Mouse (Mus musculus): ENCODE measurements around the gene Emc9. TPM values are rescaled to one million over a fixed set of nuclear protein-coding genes. Genes with fewer than 3 reads are reported as not detected.

Gene Emc9
- polyA plus RNA-seq, 1 experiment from 2014 or later: 6.4 TPM

GRCm38 (mm10) chr14:55613346-55613745 is 28.2 kb upstream of the Emc9 start:
- WGBS: 71% methylated on average over 6 of the region's 6 CpGs
- no peak overlapping the region for H3K4me3 ChIP-seq (ENCODE audit: low read depth, low read length)
- no peak for DNase-seq (ENCODE audit: low spot score)
- H3K27ac ChIP-seq (ENCODE audit: low read depth, low read length): no peak overlapping the region
- no peak overlapping the region for H3K9ac ChIP-seq (ENCODE audit: low read depth, low read length)
- no peak for ATAC-seq (ENCODE audit: low FRiP score)
- no peaks in the 10 kb centered on the region for H3K9me3 ChIP-seq (ENCODE audit: control insufficient read depth, low read length)
- H3K27me3 ChIP-seq (ENCODE audit: control insufficient read depth, insufficient read depth, low read length): no peaks in the 10 kb centered on the region
- no peaks in the 10 kb centered on the region for H3K4me1 ChIP-seq (replicated peaks; ENCODE audit: control insufficient read depth, insufficient read depth, low read length)
- H3K36me3 ChIP-seq (ENCODE audit: control insufficient read depth, insufficient read depth, low read length): no peaks in the 10 kb centered on the region
- H3K4me2 ChIP-seq (replicated peaks; ENCODE audit: low read depth, low read length): no peak overlapping the region

GRCm38 (mm10) chr14:55608339-55608738 is 23.2 kb upstream of the Emc9 start:
- no peak overlapping the region for H3K9ac ChIP-seq (ENCODE audit: low read depth, low read length)
- ATAC-seq (ENCODE audit: low FRiP score) (no peak), DNase-seq (ENCODE audit: low spot score) (no peak)
- H3K36me3 ChIP-seq (ENCODE audit: control insufficient read depth, insufficient read depth, low read length): 0 out of 2 replicates have a peak, but pooled peaks cover 3% of the 10 kb centered on the region
- no peak overlapping the region for H3K4me2 ChIP-seq (replicated peaks; ENCODE audit: low read depth, low read length)
- no peaks in the 10 kb centered on the region for H3K27me3 ChIP-seq (ENCODE audit: control insufficient read depth, insufficient read depth, low read length)
- H3K4me3 ChIP-seq (ENCODE audit: low read depth, low read length): no peak overlapping the region
- 94% methylated on average over 6 of the region's 6 CpGs for WGBS
- no peak overlapping the region for H3K27ac ChIP-seq (ENCODE audit: low read depth, low read length)
- H3K9me3 ChIP-seq (ENCODE audit: control insufficient read depth, low read length): no peaks in the 10 kb centered on the region
- H3K4me1 ChIP-seq (replicated peaks; ENCODE audit: control insufficient read depth, insufficient read depth, low read length): no peaks in the 10 kb centered on the region

- H3K27ac ChIP-seq (ENCODE audit: low read depth, low read length): no peak overlapping the region
- H3K36me3 ChIP-seq (ENCODE audit: control insufficient read depth, insufficient read depth, low read length): 0 out of 2 replicates have a peak, but pooled peaks cover 3% of the 10 kb centered on the region
- no peak overlapping the region for H3K4me3 ChIP-seq (ENCODE audit: low read depth, low read length)
- no peak overlapping the region for H3K9ac ChIP-seq (ENCODE audit: low read depth, low read length)
- H3K4me1 ChIP-seq (replicated peaks; ENCODE audit: control insufficient read depth, insufficient read depth, low read length): no peaks in the 10 kb centered on the region
- no peaks in the 10 kb centered on the region for H3K9me3 ChIP-seq (ENCODE audit: control insufficient read depth, low read length)
- no peak overlapping the region for H3K4me2 ChIP-seq (replicated peaks; ENCODE audit: low read depth, low read length)
- no peaks in the 10 kb centered on the region for H3K27me3 ChIP-seq (ENCODE audit: control insufficient read depth, insufficient read depth, low read length)
- ATAC-seq (ENCODE audit: low FRiP score): no peak
- no peak for DNase-seq (ENCODE audit: low spot score)
- WGBS: 96% methylated on average over 16 of the region's 16 CpGs
Measured at GRCm38 (mm10) chr14:55605743-55606459, 20.8 kb upstream of the Emc9 start.

DNA sequence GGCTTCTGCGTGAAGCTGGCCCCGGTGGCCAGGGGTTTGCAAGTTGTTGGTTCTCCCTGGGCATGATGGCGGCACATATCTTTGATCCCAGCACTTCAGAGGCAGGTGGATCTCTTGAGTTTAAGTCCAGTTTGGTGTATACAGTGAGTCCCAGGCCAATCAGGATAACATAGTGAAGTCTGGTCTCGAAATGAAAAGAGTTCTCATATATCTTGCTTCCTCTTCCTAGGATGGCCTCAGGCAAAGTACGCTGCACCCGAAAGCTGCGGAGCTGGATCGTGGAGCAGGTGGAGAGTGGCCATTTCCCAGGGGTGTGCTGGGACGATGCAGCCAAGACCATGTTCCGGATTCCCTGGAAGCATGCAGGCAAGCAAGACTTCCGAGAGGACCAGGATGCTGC is 19.7 kb upstream of the Emc9 start:
- Histone ChIP-seq H3K4me3 (ENCODE audit: low read depth, low read length) (no peak overlapping the region), H3K9ac (ENCODE audit: low read depth, low read length) (no peak overlapping the region), H3K36me3 (ENCODE audit: control insufficient read depth, insufficient read depth, low read length) (0 out of 2 replicates have a peak, but pooled peaks cover 3% of the 10 kb centered on the region), H3K4me1 (replicated peaks; ENCODE audit: control insufficient read depth, insufficient read depth, low read length) (no peaks in the 10 kb centered on the region), H3K9me3 (ENCODE audit: control insufficient read depth, low read length) (no peaks in the 10 kb centered on the region), H3K27ac (ENCODE audit: low read depth, low read length) (no peak overlapping the region), H3K27me3 (ENCODE audit: control insufficient read depth, insufficient read depth, low read length) (no peaks in the 10 kb centered on the region), H3K4me2 (replicated peaks; ENCODE audit: low read depth, low read length) (no peak overlapping the region)
- no peak for ATAC-seq (ENCODE audit: low FRiP score)
- 97% methylated on average over 11 of the region's 11 CpGs for WGBS
- no peak for DNase-seq (ENCODE audit: low spot score)

- Histone ChIP-seq H3K27ac (ENCODE audit: low read depth, low read length) (no peak overlapping the region), H3K36me3 (ENCODE audit: control insufficient read depth, insufficient read depth, low read length) (0 out of 2 replicates have a peak, but pooled peaks cover 5% of the 10 kb centered on the region)
Measured at GRCm38 (mm10) chr14:55603633-55604576, 18.8 kb upstream of the Emc9 start.

GRCm38 (mm10) chr14:55603271-55603632 is 18.1 kb upstream of the Emc9 start, which contains the start of gene Irf9:
TSS of gene Irf9 (plus strand) at chr14:55603571.
- Histone ChIP-seq H3K9ac (ENCODE audit: low read depth, low read length) (peak within 1 kb of the TSS; percentile 31; the same call in 1 of the 2 replicates), H3K9me3 (ENCODE audit: control insufficient read depth, low read length) (no peaks in the 10 kb centered on the region), H3K4me1 (replicated peaks; ENCODE audit: control insufficient read depth, insufficient read depth, low read length) (no peaks in the 10 kb centered on the region), H3K27me3 (ENCODE audit: control insufficient read depth, insufficient read depth, low read length) (no peaks in the 10 kb centered on the region), H3K4me3 (ENCODE audit: low read depth, low read length) (no peak within 1 kb of the TSS), H3K27ac (ENCODE audit: low read depth, low read length) (no peak within 1 kb of the TSS), H3K36me3 (ENCODE audit: control insufficient read depth, insufficient read depth, low read length) (0 out of 2 replicates have a peak, but pooled peaks cover 5% of the 10 kb centered on the region), H3K4me2 (replicated peaks; ENCODE audit: low read depth, low read length) (no peak within 1 kb of the TSS; the same call in 1 of the 2 replicates)
- DNase-seq (ENCODE audit: low spot score) (no peak), ATAC-seq (ENCODE audit: low FRiP score) (no peak)
- 82% methylated on average over 7 of the region's 7 CpGs for WGBS

More at GRCm38 (mm10) chr14:55603633-55604576, 18.8 kb upstream of the Emc9 start:
- ATAC-seq (ENCODE audit: low FRiP score): peak; percentile 82
- Histone ChIP-seq H3K4me3 (ENCODE audit: low read depth, low read length) (no peak overlapping the region), H3K9ac (ENCODE audit: low read depth, low read length) (peak overlapping the region; percentile 31; the same call in 1 of the 2 replicates), H3K4me1 (replicated peaks; ENCODE audit: control insufficient read depth, insufficient read depth, low read length) (no peaks in the 10 kb centered on the region), H3K27me3 (ENCODE audit: control insufficient read depth, insufficient read depth, low read length) (no peaks in the 10 kb centered on the region), H3K4me2 (replicated peaks; ENCODE audit: low read depth, low read length) (no peak overlapping the region; the same call in 1 of the 2 replicates), H3K9me3 (ENCODE audit: control insufficient read depth, low read length) (no peaks in the 10 kb centered on the region)
- DNase-seq (ENCODE audit: low spot score): peak; percentile 77
- WGBS: 19% methylated on average over 19 of the region's 19 CpGs

DNA sequence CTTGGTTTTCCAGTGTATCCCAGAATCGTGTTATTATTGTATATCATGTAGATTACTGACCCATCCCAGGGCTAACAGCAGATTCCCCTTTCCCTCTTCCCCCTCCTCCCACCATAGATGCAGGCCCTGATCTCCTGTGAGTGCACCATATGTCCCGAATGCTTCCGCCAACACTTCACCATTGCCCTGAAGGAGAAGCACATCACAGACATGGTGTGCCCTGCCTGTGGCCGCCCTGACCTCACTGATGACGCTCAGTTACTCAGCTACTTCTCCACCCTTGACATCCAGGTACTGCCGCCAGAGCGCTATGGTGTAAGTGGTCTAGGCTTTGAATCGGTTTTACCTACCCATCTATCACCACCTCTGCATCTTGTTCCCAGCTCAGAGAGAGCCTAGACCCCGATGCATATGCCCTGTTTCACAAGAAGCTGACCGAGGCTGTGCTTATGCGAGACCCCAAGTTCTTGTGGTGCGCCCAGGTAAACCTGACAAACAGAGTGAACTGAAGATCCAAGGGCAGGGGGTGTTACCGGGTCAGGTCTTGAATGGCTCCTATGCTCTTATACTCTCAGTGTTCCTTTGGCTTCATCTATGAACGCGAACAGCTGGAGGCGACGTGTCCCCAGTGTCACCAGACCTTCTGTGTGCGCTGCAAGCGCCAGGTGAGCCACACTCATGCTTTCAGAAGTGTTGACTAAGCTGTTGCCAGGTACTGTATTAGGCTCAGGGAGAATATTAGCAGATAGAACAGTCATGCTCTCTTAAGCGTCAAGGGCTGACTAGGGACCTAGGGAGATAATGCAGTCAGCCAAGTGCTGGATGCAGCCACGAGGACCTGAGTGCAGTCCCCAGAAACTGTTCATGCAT is 13.7 kb upstream of the Emc9 start:
- H3K4me2 ChIP-seq (replicated peaks; ENCODE audit: low read depth, low read length): no peak overlapping the region
- no peak overlapping the region for H3K4me3 ChIP-seq (ENCODE audit: low read depth, low read length)
- no peak overlapping the region for H3K9ac ChIP-seq (ENCODE audit: low read depth, low read length)
- 95% methylated on average over 21 of the region's 21 CpGs for WGBS
- H3K36me3 ChIP-seq (ENCODE audit: control insufficient read depth, insufficient read depth, low read length): 0 out of 2 replicates have a peak, but pooled peaks cover 4% of the 10 kb centered on the region
- DNase-seq (ENCODE audit: low spot score) (no peak), ATAC-seq (ENCODE audit: low FRiP score) (no peak)
- no peaks in the 10 kb centered on the region for H3K27me3 ChIP-seq (ENCODE audit: control insufficient read depth, insufficient read depth, low read length)
- H3K27ac ChIP-seq (ENCODE audit: low read depth, low read length): no peak overlapping the region
- no peaks in the 10 kb centered on the region for H3K4me1 ChIP-seq (replicated peaks; ENCODE audit: control insufficient read depth, insufficient read depth, low read length)
- no peaks in the 10 kb centered on the region for H3K9me3 ChIP-seq (ENCODE audit: control insufficient read depth, low read length)

Data from hindbrain, embryonic 11.5 days (tissue).